Mouse (Mus musculus): ENCODE data around the gene Pxk.

Pxk gene

DNA sequence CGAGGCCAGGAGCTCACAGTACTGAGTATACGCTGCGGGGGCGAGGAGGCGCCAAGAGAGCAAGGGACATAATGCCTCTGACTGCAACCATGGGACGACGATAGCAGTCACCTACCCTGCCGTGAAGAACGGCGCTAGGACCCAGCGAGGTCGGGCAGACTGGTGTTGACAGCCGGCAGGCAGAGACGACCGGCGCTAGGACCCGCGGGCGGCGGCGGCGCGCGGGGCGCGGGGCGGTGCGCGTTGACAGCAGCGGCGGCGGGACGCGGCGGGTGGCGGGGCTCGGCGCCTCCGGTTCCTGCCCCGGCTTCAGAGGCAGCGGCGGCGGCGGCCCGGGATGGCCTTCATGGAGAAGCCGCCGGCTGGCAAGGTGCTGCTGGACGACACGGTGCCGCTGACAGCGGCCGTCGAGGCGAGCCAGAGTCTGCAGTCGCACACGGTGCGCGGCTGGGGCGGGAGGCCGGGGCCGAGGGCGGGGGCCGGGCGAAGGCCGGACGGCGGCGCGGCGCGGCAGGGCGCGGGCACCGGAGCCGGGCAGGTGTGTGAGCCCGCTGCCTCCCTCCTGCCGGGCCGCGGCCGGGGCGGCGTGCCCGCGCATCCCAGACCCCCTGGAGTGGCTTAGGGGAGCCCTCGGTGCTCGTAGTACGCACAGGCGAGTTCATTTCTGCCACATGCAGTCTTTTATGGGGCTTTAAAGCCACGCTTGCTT is at the start of gene Pxk:
Pxk (plus strand) TSS at position 234 of the 709 bp plus-strand sequence.
- peak; percentile 82 for DNase-seq (ENCODE audit: low spot score)

DNA sequence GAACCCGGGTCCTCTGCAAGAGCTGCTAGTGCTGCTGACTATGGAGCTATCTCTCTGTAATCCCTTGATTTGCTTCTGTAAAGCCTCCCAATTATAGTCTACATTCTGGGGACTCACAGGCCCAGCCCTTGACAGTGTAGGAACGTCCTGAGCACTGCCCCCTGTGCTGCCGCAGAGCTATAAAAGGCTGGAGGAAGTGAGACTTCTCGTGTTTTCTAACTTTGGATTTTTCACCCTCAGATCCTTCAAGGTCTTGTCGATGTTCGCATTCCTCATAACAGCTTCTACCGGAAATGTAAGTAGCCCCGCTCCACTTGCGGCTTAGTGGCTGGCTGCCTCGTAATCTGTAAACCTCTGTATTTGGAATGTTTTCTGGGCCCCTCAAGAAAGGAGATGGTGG is 48.7 kb upstream of the Pxk start:
- no peak for DNase-seq (ENCODE audit: low spot score)

DNA sequence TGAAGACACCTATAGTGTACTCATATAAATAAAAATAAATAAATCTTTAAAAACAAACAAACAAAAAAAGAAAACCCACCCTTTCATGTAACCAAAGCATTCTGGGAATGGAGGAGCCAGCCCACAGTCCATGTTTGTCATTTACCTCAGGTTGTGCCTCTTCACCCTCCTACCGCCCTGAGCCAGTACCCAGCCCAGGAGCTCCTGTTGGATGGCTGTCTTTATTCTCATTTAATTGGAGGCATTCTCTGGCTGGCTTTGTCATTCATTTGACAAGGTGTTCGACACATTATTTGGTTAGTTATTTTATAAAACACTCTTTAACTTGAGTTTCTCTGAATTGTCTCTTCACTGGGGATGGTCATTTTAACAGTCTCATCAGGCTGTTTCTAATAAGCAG is 46.1 kb upstream of the Pxk start:
- no peak for DNase-seq (ENCODE audit: low spot score)

DNA sequence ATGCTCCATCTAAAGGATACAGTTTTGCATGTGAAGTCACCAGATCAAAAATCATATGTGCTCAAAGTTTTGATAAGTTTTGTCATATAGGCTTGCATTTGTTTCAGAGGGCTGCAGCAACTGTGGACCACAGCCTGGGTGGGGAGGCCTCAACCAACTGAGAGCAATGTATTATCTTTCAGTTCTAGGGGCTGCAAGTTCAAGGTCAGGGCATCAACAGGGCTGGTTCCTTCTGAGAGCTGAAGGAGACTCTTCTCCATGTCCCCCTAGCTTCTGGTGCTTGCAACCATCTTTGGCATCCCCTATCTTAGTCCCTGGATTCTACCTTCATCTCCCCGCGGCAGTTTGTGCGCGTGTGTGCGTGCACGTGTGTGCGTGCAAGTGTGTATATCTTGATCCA is 45.4 kb upstream of the Pxk start:
- no peak for DNase-seq (ENCODE audit: low spot score)

DNA sequence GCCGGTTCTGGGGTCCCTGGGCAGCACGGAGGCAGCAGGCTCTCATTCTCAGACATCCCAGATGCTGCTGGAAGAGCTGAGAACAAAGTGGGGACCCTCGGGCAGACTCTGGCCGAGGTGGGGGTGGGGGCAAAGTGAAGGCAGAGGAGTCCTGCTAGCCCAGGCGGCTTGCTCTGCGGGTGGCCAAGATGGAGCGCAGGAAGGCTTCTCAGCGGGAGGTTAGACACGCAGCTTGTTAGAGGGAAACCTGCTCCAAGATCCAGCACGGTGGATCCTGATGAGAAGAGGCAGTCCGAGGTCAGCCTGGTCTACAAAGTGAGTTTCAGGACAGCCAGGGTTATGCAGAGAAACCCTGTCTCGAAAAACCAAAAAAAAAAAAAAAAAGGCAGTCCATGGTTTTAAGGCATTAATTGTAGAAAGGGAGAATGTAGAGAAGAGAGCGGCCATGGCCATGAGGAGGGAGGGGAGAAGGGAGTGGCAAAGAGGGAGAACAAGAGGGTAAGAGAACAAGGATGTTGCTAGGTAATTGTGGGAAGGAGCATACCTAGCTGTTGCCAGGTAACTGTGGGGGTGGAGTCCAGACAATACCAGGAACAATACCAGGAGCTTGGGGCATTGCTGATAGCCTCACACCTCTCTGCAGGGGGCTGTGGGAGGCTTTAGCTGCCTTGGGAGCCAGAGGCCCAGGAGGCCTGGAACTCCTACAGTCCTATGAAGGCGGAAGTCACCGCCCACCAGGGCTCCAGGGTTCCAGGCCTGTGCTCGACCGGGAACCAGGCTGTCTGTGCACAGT is 43.5 kb upstream of the Pxk start:
- DNase-seq (ENCODE audit: low spot score), result no peak

DNA sequence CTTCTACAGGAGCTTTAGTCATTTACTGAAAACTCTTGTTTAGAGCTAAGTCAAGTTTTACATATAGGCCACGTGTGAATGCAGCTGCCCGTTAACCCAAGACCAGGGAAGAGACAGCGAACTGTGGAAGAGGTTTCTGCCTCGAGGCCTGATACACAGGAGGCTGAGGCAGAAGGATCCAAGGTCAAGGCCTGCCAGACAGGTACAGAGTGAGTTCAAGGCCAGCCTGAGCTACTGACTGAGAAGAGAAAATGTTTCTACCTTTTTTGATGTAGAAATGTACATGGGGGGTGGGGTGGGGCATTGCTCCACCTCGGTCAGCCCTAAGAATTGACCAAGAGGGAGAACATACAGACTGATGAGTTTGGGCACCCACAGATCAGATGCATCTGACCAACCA is 41.9 kb upstream of the Pxk start:
- no peak for DNase-seq (ENCODE audit: low spot score)

DNA sequence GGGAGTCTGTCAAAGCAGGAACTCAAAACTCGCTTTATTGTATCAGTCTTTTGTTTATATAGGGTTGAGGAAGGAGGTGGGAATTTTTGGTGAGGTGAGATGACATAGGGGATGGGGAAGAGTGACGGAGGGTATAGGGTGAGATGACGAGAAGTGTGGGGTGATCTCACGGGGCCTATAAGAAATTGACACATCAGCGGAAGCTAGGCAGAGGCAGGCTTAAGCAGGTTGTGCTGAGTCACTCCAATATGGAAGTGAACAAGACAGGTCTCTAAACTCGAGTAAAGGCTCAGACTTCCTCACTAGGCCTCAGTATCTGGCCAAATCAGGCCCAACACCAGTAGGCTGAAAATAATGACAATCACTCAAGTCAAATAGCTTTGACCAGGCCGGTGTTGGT is 38.1 kb upstream of the Pxk start:
- DNase-seq (ENCODE audit: low spot score), result no peak

DNA sequence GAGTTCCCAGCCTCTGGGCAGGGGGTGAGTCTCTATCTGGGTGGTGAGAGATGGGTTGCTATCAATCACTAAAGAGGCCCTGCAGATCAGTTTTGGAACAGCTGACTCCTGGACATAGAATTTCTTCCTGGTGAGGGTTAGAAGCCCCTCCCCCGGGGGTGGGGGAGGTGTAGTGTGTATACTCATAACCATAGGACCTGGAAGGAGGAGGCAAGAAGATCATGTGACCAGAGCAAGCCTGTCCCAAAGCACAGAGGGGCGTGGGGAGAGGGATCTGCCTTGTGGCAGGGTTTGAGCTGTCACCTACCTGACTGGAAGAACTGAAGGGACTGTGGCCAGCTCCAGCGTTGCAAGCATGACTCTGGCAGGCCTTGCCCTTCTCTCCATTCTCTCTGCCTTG is 35.9 kb upstream of the Pxk start:
- DNase-seq (ENCODE audit: low spot score), result no peak

DNA sequence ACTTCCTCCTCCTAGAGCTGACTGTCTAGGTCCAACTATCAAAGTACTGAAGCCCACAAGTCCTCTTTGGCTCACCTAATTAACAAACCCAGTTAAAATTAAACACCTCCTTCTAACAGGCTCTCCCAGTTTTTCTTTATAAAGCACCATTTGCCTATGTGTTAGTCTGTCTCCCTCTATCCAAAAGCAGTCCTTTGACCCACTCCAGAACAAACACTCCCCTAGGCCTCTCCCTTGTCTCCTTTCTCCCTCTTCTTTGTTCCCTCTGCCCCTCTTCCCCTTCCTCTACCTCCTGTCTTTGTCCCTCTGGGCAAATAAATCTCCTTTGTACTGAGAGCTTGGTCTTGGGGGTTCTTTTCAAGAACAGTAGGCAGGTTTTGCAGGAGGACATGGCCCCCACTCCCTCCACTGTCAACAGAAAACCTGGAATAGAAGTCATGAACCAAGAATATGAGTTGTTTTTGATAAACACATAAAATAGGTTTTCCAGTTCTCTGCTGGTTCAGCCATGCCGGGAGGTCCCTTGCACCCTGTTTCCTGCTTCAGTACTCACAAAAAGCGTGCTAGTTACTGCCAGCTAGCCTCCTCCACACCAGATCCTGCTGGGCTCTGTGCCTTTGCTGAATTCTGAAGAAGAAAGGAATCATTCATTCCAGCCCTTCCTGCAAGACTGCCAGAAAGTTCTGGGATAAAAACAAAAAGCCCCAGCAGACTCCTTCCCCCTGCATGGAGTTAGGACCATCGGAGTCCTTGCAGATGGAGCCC is 35.3 kb upstream of the Pxk start:
- no peak for DNase-seq (ENCODE audit: low spot score)

DNA sequence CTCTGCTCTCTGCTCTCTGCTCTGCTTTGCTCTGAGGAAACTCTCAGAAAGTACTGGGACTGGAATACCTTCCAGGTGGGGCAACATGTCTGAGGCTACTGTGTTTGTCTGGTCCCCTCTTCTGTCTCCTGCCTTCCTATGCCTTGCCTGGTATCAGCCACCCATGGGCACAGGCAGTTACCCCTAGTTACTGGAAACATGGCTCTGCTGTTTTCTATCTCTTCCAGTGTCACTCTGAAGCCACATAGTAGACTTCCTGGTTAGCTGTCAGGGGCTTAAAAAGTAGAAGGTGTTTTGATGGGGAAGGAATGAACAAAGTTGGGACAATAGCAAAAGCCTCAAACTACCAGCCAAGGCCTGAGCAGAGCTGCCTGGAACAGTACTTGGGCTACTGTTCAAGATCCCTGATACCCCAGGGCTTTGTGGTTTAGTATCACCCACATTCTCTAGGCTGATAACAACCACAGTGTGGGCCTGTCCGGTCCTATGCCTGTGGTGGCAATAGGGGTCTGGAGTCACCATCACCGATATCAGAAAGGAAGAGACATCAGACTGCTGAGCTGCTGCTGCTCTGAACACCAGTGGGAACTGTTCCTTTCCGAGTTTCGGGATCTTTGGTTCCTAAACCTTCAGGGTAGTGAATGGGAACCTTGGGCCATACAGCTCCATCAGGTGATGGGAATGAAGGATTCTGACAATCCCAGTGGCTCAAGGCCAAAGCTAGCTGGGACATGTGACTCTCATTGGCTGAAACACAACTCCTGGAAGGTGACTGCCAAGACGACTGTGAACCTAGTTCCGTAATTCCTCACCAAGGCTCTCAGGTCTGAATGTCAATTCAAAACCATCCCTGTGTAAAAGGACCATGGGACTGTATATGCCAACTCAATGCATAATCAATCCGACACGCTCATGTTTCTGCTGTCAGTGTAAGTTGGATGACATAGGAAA is 33.9 kb upstream of the Pxk start:
- DNase-seq (ENCODE audit: low spot score), result no peak

DNA sequence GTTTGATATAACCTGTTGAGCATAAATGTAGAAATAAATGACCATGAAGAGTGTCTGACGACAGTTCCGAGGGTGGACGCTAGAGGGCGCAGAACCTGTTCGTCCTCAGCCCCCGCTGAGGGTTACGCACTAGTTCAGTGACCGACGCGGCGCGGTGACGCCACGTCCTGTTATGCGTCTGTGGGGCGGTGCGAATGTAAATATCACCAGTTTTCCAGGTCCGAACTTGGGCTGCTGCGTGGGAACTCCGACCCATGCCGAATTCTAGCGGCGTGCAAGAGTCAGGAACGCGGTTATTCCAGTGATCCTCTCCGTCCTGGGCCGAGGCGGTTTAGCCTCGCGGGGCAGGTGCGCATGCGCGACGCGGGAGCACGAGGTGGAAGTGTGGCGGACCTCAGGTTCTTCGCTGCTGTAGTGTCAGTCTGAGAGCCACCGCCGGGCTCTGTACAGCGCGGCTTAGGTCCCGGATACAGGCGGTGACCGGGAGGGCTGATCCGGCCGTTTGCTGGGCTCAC is 17.8 kb upstream of the Pxk start, which contains the start of gene Rpp14:
Rpp14 (plus strand) TSS at position 203 of the 515 bp plus-strand sequence.
- DNase-seq (ENCODE audit: low spot score), result peak; percentile 93

DNA sequence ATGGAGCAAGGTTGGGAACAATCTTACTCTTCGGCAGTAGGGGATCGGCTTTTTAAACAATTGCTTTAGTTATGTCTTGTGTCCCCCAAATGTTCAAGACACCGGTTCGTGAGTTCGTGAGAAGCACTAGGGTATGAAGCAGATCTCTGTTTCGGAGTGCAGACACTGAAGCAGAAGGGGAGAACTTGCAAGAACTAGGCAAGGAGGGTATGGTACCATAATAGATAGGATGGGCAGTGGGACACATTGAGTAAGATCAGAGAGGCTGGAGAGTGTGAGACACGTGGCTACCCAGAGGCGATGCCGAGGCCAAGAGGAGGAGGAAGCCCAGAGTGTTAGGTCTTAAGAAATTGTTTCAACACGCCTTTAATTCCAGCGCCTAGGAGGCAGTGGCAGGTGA is 17.3 kb upstream of the Pxk start:
- DNase-seq (ENCODE audit: low spot score), result no peak

DNA sequence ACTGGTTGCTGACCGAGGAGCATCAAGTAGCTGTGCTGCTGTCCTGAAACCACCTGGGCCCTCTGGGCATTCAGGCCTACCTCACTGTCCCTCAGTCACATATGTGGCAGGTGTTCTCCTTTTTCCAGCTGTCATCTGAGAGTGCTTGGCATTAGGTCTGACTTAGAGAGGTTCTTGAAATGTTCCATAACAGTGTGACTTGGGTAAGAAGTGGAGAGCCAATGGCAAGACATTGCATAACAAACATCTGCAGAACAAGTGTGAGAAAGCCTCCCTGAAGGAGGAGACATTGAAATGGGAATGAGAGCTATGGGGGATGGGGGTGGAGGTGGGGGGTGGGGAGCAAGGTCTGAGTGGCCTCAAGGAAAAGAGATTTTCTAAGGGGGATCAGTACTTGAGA is 15.1 kb upstream of the Pxk start:
- DNase-seq (ENCODE audit: low spot score), result no peak

DNA sequence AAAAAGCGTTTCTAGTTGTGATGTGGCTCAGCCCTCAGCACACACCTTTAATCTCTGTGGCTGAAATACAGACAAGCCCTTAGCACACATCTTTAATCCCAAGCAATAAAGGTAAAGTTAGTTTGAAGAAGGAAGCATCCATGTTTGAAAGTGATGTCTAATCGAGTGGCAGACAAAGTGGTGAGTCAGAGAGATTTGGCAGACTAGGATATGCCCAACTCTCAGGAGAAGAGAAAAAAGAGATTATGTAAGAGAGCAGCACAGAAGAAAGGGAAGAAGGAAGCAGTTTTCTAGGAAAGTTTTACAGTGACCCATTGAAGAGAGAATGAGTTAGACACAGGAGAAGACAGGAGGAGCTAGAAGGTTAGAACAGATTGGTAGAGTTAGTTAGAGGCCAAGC is 9.0 kb upstream of the Pxk start:
- DNase-seq (ENCODE audit: low spot score), result no peak

DNA sequence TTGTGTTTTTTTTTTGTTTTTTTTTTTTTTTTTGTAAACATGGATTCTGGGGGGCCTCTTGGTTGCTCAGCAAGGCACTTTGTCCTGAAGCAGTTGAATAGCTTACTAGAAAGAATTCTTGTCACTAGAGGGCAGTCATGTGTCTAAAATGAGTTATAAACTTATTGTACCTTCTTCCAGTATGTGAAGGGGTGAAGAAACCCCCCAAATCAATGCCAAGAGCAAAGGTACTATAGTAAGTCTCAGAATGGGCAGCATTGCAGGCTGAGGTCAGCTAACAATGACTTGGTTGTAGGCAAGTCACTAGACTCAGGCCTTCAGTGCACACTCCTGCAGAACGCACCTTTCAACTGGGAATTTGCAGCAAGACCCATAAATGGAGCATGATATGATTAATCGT is 5.4 kb upstream of the Pxk start:
- no peak for DNase-seq (ENCODE audit: low spot score)

DNA sequence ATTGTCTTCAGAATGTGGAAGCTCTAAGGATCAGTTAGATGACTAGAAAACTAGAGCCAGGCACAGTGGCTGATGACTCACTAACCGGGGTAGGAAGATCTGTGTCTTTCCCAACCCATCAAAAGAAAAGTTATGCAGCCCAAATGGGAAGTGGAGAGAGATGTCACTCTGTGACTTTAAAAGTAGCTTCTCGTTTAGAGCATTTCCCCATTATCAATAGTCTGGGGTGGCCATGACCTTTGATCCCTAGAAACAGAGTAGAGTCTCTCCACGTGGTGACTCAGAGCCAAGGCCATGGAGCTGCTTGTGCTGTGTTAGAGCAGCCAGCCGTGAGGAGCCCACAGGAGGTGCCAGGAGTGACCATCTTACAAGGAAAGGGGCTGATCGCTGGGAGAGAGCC is 4.6 kb upstream of the Pxk start:
- DNase-seq (ENCODE audit: low spot score), result no peak

DNA sequence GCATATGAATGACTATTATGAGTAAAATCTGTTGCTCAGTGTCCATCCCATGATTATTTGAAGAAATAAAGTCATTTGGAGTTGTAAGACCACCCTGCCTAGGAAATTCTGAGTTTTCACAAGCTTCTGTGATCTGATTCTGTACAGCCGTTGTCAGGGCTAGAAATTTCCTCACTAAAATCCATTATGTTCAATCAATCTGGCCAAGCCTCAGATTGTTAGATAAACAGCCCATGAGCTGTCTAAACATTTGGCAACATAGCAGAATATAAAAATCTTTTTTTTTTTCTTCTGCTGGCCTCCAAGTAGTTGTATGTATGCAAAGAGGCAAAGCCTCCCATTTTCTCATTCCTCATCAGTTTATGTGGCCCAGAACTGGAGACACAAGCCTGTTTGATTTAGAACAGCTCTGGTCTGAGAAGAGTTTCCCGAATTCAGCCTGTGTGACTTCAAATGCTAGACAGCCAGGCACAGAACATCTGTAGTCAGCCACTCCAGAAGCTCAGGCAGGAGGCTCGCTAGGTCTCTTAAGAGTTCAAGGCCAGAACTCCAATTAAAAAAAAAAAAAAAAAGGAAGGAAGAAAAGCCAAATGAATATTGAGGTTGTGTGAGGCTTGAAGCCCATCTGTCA is 3.0 kb upstream of the Pxk start:
- DNase-seq (ENCODE audit: low spot score), result no peak

DNA sequence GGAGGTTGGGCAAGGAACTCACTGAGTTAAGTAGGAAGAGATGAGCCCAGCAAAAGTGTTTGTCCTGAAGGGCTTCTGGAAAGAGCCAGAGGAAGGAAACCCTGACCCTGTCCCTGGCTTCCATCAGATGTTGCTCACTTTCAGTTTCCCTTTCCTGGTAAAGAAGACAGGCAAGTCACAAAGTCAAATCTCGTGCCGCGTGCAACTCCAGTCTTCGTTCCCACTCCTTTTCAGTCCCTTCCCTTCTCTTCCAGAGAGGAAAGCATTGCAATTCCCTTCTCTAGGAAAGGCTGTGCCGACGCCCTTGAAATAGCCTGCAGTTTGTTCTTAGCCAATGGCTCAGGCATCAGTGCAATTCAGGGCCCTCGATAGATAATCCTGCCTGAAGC is 2.5 kb upstream of the Pxk start:
- DNase-seq (ENCODE audit: low spot score), result no peak

DNA sequence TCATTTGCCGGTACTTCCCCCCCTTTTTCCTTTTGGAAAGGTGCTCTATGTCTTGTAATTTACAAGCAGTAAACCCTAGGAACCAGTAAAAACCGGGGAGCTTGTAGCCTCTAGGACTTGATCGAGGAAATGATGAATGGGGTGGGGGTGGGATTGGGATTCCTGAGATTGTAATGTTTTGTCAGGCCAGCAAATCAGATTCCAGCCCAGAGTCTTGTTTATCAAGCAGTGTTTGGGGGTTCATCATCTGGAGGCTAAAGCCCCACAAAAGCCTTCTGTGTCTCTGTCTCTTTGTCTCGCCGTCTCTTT is 630 bp downstream of the Pxk start:
- DNase-seq (ENCODE audit: low spot score), result no peak

DNA sequence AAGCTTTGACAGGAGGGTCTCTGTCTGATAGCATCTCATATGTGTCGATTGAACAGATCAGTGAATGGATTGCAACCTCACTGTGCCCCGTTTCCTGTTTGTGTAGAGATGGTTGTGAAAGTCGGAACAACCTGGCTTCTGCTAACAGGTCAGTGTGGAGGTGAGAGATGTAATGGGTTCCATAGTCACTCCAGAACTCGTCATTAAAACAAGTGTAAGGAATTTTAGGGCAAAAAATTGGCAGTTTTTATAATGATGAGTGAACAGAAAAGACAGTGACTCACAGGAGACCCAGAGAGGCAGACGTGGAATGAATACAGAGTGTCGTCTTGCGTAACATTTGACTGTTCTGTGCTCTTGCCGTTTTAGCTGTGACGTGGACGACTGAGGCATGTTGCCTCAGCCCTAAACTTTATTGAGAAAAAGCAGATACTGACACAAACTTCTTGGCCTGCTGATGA is 1.6 kb downstream of the Pxk start:
- peak; percentile 37 for DNase-seq (ENCODE audit: low spot score)

DNA sequence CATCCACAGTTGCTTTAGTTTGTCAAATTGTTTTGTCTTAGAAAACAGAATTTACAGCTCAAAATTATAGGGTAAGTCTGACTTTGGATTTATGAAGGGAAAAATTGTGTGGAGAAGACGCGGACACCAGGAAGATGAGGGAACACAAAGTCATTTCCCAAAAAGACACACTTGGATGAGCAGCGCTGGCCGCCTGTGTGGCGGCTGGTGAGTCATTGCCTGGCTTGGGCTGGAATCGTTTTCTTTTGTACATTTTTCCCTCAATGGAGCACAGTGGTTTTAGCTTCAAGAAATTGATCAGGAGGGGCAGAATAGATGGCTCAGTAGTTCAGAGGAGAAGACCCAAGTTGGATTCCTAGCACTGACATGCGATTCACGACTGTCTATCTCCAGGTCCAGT is 3.9 kb downstream of the Pxk start:
- DNase-seq (ENCODE audit: low spot score), result no peak

Measured in left cerebral cortex, adult 11 months (tissue).